Mouse (Mus musculus) G1E-ER4 (cell line): ENCODE results near the gene Mapk12. TPM values are rescaled to one million over a fixed set of nuclear protein-coding genes. Genes with fewer than 3 reads are reported as not detected.

ENCODE experiments used
- GATA1 ChIP-seq: IDR thresholded peaks from one replicate; pipeline ENCODE4 v1.8.0; 2012; ENCODE audit warnings: low read length, inconsistent platforms
- polyA plus RNA-seq: library from polyadenylated mRNA; stranded (reverse); fragments of >175 nt; gene quantifications from 2 replicates; pipeline ENCODE4 v1.2.3, GENCODE M21; 2012

The Mapk12 gene
- polyA plus RNA-seq, 1 experiment: not detected

DNA sequence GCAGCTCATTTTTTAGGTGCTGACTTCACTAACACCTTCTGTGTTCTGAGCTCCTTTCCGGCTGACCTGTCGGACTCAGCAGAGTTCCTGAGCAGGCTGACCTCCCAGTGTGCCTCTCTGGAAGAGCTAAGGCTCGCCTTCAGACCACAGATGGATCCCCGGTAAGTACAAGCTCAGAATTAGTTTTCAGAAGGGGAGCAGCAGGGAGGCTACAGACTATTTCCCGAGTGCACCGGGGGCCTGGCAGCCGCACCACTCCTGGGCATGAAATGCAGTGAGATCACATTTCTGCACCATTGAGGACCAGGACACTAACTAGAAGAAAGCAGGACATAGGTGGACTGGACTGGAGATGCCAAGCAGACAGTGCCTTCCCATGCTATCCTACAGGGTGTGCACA is 41.9 kb downstream of the Mapk12 start:
- no peak for TF ChIP-seq GATA1

DNA sequence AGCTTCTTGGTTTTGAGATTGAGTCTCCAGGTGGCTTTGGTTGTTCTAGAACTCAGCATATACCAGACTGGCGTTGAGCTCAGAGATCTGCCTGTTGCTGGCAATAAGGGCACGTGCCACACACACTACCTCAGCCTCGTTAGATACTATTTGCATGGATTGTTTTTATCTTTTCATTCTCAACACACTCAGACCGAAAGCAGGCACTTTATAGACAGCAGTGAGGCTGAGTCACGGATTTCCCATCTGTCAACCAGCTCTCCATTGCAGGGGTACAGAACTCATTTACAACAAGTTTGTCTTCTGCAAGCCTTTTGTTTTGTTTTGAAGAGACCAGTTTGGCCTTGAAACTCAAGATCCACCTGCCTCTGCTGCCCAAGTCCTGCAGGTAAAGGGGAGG is 43.1 kb downstream of the Mapk12 start:
- no peak for TF ChIP-seq GATA1

DNA sequence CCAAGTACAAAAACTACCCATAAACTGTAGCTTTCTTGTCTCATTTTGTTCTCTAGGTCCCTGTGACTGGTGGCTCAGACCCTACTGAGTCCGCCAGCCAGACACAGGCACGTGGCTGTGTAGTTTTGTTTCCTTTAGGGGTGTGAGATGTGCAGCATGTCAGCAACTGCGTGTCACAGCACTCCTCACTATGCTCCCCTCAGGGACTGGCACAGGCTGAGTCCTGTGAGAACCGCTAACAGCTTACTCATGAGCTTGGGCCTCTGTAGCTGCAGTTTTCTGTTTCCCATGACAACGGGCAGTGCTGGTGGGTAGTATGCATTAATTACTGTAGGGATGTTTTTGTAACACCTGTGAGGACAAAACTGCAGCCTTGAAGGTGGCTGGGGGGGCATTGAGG is 48.3 kb downstream of the Mapk12 start:
- TF ChIP-seq GATA1: no peak

DNA sequence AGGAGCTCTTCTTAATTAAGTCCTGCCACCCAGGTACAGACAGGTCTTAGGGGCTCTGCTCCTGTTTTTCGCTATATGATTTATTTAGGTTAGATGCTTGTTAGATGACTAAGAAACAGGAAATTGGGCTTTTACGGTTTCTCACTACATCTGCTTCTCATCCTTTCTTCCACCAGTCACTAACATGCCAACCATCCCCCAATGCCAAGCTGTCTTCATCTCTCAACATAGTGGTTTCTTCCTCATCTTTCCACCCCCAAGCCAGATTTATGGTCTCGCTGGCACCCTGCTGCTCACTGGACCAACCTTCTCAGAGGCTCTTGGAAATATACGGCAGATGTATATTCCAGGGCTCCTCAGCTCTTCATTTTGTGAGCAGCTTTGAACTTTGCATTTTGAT is 49.8 kb downstream of the Mapk12 start:
- no peak for TF ChIP-seq GATA1

DNA sequence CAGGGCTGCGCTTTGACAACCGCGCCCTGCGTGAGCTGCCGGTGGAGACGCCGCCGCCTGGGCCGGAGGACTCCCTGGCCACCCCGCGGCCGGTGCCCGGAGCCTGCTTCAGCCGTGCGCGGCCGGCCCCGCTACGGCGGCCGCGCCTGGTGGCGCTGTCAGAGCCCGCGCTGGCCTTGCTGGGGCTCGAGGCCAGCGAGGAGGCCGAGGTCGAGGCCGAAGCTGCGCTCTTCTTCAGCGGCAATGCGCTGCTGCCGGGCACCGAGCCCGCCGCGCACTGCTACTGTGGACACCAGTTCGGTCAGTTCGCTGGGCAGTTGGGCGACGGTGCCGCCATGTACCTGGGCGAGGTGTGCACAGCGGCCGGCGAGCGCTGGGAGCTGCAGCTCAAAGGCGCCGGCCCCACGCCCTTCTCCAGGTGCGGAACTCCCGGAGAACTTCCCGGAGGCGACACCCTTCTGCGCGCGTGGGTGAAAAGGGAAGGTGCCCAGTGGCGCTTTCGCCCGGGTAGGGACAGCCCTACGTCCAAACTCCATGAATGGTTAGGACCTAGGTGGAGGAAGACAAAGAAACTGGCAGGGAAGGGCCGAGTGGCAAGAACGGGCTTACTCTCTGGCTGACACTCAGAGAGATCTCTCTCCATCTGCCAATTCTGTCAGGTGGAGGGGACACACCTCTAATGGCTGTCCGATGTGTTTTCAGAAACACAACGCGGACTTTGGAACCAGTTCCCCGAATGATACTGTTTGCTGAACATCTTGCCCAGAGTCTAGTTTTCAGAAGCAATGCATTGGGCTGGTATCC is 51.1 kb downstream of the Mapk12 start:
- TF ChIP-seq GATA1: no peak

DNA sequence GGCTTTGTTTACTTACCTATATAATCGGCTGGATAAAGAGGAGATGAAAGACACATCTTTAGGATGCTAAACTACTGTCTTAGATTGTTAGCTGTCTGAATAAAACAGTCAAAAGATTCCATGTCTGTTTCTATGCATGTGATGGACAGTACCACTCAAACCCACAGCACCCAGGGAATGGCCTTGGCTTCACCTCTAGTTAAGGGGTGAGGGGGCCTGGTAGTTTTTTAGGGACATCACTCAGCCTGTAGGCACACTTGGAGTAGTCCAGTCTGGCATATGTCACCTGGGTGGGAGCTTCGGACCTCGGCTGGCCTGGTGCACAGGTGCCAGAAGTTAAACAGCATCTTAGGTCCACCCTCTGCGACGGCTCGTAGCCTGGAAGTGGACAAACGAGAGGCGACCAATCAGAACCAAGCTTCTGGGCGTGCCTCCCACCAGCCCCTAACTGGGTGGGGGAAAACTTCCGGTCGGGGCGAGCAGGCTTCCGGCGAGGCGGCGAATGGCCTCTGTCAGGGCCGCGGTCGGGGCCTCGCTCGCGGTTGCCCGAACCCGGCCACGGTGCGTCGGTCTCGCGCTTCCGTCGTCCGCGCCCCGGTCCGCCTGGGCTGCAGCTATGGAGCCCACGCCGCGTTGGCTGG is 51.8 kb downstream of the Mapk12 start, which contains the start of gene Selenoo:
Gene Selenoo (plus strand): TSS at position 478 of the 641 bp plus-strand sequence.
- TF ChIP-seq GATA1: no peak

DNA sequence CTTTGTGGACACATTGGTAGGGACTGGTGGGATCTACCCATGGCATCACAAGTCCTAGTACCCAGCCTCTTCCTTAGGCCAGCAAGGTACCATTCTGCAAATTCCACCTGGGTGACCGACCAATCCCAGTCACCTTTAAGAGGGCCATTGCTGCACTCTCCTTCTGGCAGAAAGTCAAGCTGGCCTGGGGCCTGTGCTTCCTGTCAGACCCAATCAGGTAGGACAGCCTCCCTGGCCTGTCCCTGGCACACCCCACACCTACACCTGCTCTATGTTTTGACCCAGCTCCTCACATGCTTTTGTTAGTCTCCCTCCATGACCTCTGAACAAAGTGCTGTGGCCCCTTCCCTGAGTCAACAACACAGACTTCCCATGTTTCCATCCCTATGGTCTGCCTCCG is 55.7 kb downstream of the Mapk12 start:
- TF ChIP-seq GATA1: no peak

DNA sequence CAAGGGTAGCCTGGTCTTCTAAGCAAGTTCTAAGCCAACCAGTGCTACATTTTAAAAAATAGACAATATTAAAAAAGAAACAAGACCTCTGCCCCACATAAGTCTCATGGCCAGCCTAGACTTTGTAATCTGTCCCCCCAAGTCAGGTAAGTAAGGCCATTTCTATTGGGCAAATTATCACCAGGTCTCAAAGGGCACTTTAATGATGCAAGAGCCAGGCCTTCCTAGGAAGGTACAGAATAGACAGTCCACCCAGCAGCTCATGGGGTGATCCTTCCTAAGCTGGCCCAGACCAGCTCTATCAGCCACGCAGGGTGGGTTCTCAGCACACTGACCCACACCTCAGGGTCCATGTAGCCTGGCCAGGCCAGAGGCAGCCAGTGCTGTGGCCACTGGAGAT is 56.6 kb downstream of the Mapk12 start:
- no peak for TF ChIP-seq GATA1

Other genes with a start within 250 kb of the Mapk12 start
- gene Ttll8, start 186.3 kb downstream of the Mapk12 start, polyA plus RNA-seq: not detected in 2 replicates
- gene Mlc1, start 161.7 kb downstream of the Mapk12 start, polyA plus RNA-seq: not detected in 2 replicates
- not detected in 2 replicates for gene Mov10l1, start 157.8 kb downstream of the Mapk12 start, polyA plus RNA-seq
- not detected in 2 replicates for gene Panx2, start 81.0 kb downstream of the Mapk12 start, polyA plus RNA-seq
- 62.9 and 74.4 TPM in 2 replicates for gene Trabd, start 65.6 kb downstream of the Mapk12 start, polyA plus RNA-seq
- gene Selenoo, start 51.6 kb downstream of the Mapk12 start, polyA plus RNA-seq: 15.8 and 19.7 TPM in 2 replicates
- 37.9 and 40.3 TPM in 2 replicates for gene Tubgcp6, start 17.6 kb downstream of the Mapk12 start, polyA plus RNA-seq
- 8.5 and 18.1 TPM in 2 replicates for gene Hdac10, start 12.0 kb downstream of the Mapk12 start, polyA plus RNA-seq
- gene Mapk11, start 8.9 kb upstream of the Mapk12 start, polyA plus RNA-seq: not detected in 2 replicates
- gene Plxnb2, start 40.1 kb upstream of the Mapk12 start, polyA plus RNA-seq: 0.01 TPM in 1 of 2 replicates, not detected in the other
- gene Dennd6b, start 55.8 kb upstream of the Mapk12 start, polyA plus RNA-seq: 5.3 and 7.2 TPM in 2 replicates
- gene Ppp6r2, start 70.8 kb upstream of the Mapk12 start, polyA plus RNA-seq: 200 and 336 TPM in 2 replicates
- gene Sbf1, start 174.6 kb upstream of the Mapk12 start, polyA plus RNA-seq: 140 and 169 TPM in 2 replicates
- gene Adm2, start 182.0 kb upstream of the Mapk12 start, polyA plus RNA-seq: not detected in 2 replicates
- not detected in 2 replicates for gene Miox, start 193.7 kb upstream of the Mapk12 start, polyA plus RNA-seq
- gene Lmf2, start 215.0 kb upstream of the Mapk12 start, polyA plus RNA-seq: 112 and 120 TPM in 2 replicates
- gene Ncaph2, start 215.0 kb upstream of the Mapk12 start, polyA plus RNA-seq: 87.9 and 95.5 TPM in 2 replicates
- 83.8 and 92.0 TPM in 2 replicates for gene Sco2, start 233.1 kb upstream of the Mapk12 start, polyA plus RNA-seq
- 0.69 and 1.4 TPM in 2 replicates for gene Tymp, start 236.3 kb upstream of the Mapk12 start, polyA plus RNA-seq
- not detected in 2 replicates for gene Odf3b, start 238.6 kb upstream of the Mapk12 start, polyA plus RNA-seq
- gene Klhdc7b, start 244.2 kb upstream of the Mapk12 start, polyA plus RNA-seq: not detected in 2 replicates